In genomic region chr4:46549979-46550378, GRCm38 (mm10) we compare ENCODE assay signal across 17 mouse cellular contexts.
"Had no signal": no experiment of that assay in that cellular context is flagged by ENCODE, and none has a peak within 500 bp of the region (broad histone marks: within the 10 kb centered on the region; RNA-seq: fewer than 3 reads in every experiment).

No protein-coding gene starts in this region.

- H3K9me3 ChIP-seq: liver, embryonic 13.5 days; liver, embryonic 15.5 days; lung, embryonic 15.5 days; megakaryocyte, embryonic 14.5 days; neural tube, embryonic 12.5 days had no signal

- H3K36me3 ChIP-seq: liver, embryonic 13.5 days; liver, embryonic 15.5 days; lung, embryonic 15.5 days; midbrain, embryonic 12.5 days; neural tube, embryonic 12.5 days had no signal

- DNase-seq: liver, embryonic 13.5 days; liver, postnatal 0 days; lung, adult 2 months; lung, postnatal 14 days; lung, postnatal 4 days; midbrain, embryonic 14.5 days; right cerebral cortex, postnatal 14 days; thymus, adult 18-20 months; thymus, postnatal 14 days; thymus, postnatal 36 days had no signal

- ATAC-seq: liver, postnatal 0 days; lung, postnatal 0 days had no signal

- H3K4me3 ChIP-seq: liver, embryonic 13.5 days; liver, embryonic 15.5 days; lung, embryonic 15.5 days; megakaryocyte, embryonic 14.5 days; midbrain, embryonic 12.5 days; neural tube, embryonic 12.5 days had no signal

- H3K4me2 ChIP-seq: liver, embryonic 11.5 days; liver, embryonic 13.5 days; liver, embryonic 15.5 days; lung, embryonic 15.5 days; midbrain, embryonic 12.5 days; neural tube, embryonic 12.5 days had no signal

- H3K9ac ChIP-seq: liver, embryonic 13.5 days; liver, embryonic 15.5 days; liver, postnatal 0 days; lung, embryonic 15.5 days; midbrain, embryonic 12.5 days; neural tube, embryonic 12.5 days had no signal

- H3K27ac ChIP-seq: liver, embryonic 13.5 days; liver, embryonic 15.5 days; lung, embryonic 15.5 days; midbrain, embryonic 12.5 days; neural tube, embryonic 12.5 days had no signal

- H3K27me3 ChIP-seq: liver, embryonic 13.5 days; liver, embryonic 15.5 days; lung, embryonic 15.5 days; megakaryocyte, embryonic 14.5 days; midbrain, embryonic 12.5 days had no signal
